Mouse (Mus musculus) CH12.LX (cell line): ENCODE measurements at regions not wholly inside any gene's neighbourhood (a gene's known extent, or its start where the extent isn't known, plus 50 kb on each side); places are given as distances from the start of the nearest gene placed in this dataset.

ENCODE experiments used
- DNase-seq: peaks from one replicate; pipeline ENCODE4 v3.0.0-alpha.2; 2013; ENCODE audit errors: extremely low read depth
- H3K27ac ChIP-seq: 2 replicates; pipeline ENCODE4 v1.5.1; 2012; ENCODE audit warnings: low read depth, mild to moderate bottlenecking, control low read depth, moderate library complexity; ENCODE audit not compliant: insufficient read depth
- H3K27me3 ChIP-seq: replicated peaks from 2 replicates; pipeline ENCODE3; 2012; ENCODE audit warnings: inconsistent platforms
- H3K36me3 ChIP-seq, 2 experiments: replicated peaks in 1 of 2; 2 replicates each; pipeline versions ENCODE3 to v1.6.1; 2012; ENCODE audit warnings: inconsistent platforms in 1 of 2, low read length in 1 of 2, mild to moderate bottlenecking in 1 of 2, mixed read lengths in 1 of 2, moderate library complexity in 1 of 2; ENCODE audit not compliant: control insufficient read depth in 1 of 2, insufficient read depth in 1 of 2
- H3K4me1 ChIP-seq, 2 experiments: 2 replicates each; pipeline ENCODE4 v1.6.1; 2012; ENCODE audit warnings: inconsistent platforms in 1 of 2, moderate library complexity in 1 of 2; ENCODE audit not compliant: insufficient read depth in 2 of 2, control insufficient read depth in 1 of 2
- H3K4me2 ChIP-seq: 2 replicates; pipeline ENCODE4 v1.6.1; 2012; ENCODE audit warnings: low read depth, mild to moderate bottlenecking, control low read depth; ENCODE audit not compliant: poor library complexity, insufficient read depth, severe bottlenecking
- H3K4me3 ChIP-seq, 3 experiments: fragments of 150-350 bp in 1 of 3; sonication (generic) in 1 of 3; replicated peaks in 1 of 3; 2 replicates each; pipeline versions ENCODE3 to v1.5.1; 2011 to 2012; ENCODE audit warnings: low read depth in 2 of 3, low read length in 2 of 3, mild to moderate bottlenecking in 2 of 3, moderate library complexity in 2 of 3, control low read depth in 1 of 3, improper control_type of control experiment in 1 of 3, inconsistent platforms in 1 of 3, mixed read lengths in 1 of 3; ENCODE audit not compliant: poor library complexity in 1 of 3
- H3K79me2 ChIP-seq: replicated peaks from 2 replicates; pipeline ENCODE4 v1.6.1; 2012; ENCODE audit warnings: mild to moderate bottlenecking, moderate library complexity; ENCODE audit not compliant: control insufficient read depth, poor library complexity, insufficient read depth, severe bottlenecking; ENCODE audit errors: extremely low read depth
- H3K9ac ChIP-seq: 2 replicates; pipeline ENCODE4 v1.6.1; 2012; ENCODE audit warnings: low read depth, mild to moderate bottlenecking, control low read depth, moderate library complexity; ENCODE audit not compliant: insufficient read depth
- H3K9me3 ChIP-seq: replicated peaks from 2 replicates; pipeline ENCODE3; 2012; ENCODE audit warnings: low read length, inconsistent platforms, mixed read lengths
- BHLHE40 ChIP-seq: IDR thresholded peaks from 2 replicates; pipeline ENCODE4 v1.6.1; 2011; ENCODE audit warnings: mild to moderate bottlenecking, low read depth, low read length, improper control_type of control experiment
- CTCF ChIP-seq, 2 experiments: IDR thresholded peaks in 1 of 2; conservative IDR thresholded peaks in 1 of 2; 2 replicates each; pipeline ENCODE4 v1.5.1; 2011 to 2012; ENCODE audit warnings: low read depth in 2 of 2, low read length in 2 of 2, improper control_type of control experiment in 1 of 2, inconsistent platforms in 1 of 2, mild to moderate bottlenecking in 1 of 2, moderate library complexity in 1 of 2
- ELF1 ChIP-seq: IDR thresholded peaks from 2 replicates; pipeline ENCODE4 v1.6.1; 2014; ENCODE audit warnings: low read depth, mild to moderate bottlenecking, inconsistent platforms, low read length, improper control_type of control experiment
- EP300 ChIP-seq: IDR thresholded peaks from 2 replicates; pipeline ENCODE4 v1.6.1; 2011; ENCODE audit warnings: low read length, improper control_type of control experiment
- GABPA ChIP-seq: IDR thresholded peaks from 2 replicates; pipeline ENCODE4 v1.6.1; 2012; ENCODE audit warnings: low read depth, low read length, improper control_type of control experiment, inconsistent platforms; ENCODE audit not compliant: insufficient replicate concordance
- HCFC1 ChIP-seq: IDR thresholded peaks from 2 replicates; pipeline ENCODE4 v1.6.1; 2012; ENCODE audit warnings: low read depth, mild to moderate bottlenecking, inconsistent platforms, low read length, improper control_type of control experiment
- IRF4 ChIP-seq: IDR thresholded peaks from 2 replicates; pipeline ENCODE4 v1.6.1; 2014; ENCODE audit warnings: low read depth, mild to moderate bottlenecking, inconsistent platforms, low read length, improper control_type of control experiment
- JUN ChIP-seq: IDR thresholded peaks from 2 replicates; pipeline ENCODE4 v1.6.1; 2011; ENCODE audit warnings: low read depth, mild to moderate bottlenecking, low read length, improper control_type of control experiment, moderate library complexity; ENCODE audit not compliant: insufficient read depth
- MAFK ChIP-seq: IDR thresholded peaks from 2 replicates; pipeline ENCODE4 v1.6.1; 2011; ENCODE audit warnings: low read length, improper control_type of control experiment; ENCODE audit not compliant: insufficient replicate concordance
- MYC ChIP-seq: IDR thresholded peaks from 2 replicates; pipeline ENCODE4 v1.6.1; 2011; ENCODE audit warnings: low read depth, mild to moderate bottlenecking, improper control_type of control experiment, low read length
- PAX5 ChIP-seq: IDR thresholded peaks from 2 replicates; pipeline ENCODE4 v1.6.1; 2012; ENCODE audit warnings: low read length, inconsistent platforms, mixed read lengths
- POLR2AphosphoS2 ChIP-seq: IDR thresholded peaks from 2 replicates; pipeline ENCODE4 v1.6.1; 2011; ENCODE audit warnings: low read depth, low read length, improper control_type of control experiment
- RAD21 ChIP-seq: IDR thresholded peaks from 2 replicates; pipeline ENCODE4 v1.6.1; 2011; ENCODE audit warnings: low read depth, mild to moderate bottlenecking, low read length, improper control_type of control experiment, moderate library complexity
- RCOR1 ChIP-seq: conservative IDR thresholded peaks from 2 replicates; pipeline ENCODE4 v1.6.1; 2012; ENCODE audit warnings: low read depth, mild to moderate bottlenecking, inconsistent platforms, low read length, improper control_type of control experiment
- SIN3A ChIP-seq: IDR thresholded peaks from 2 replicates; pipeline ENCODE4 v1.6.1; 2012; ENCODE audit warnings: low read length, improper control_type of control experiment, inconsistent platforms
- SMC3 ChIP-seq: IDR thresholded peaks from 2 replicates; pipeline ENCODE4 v1.6.1; 2011; ENCODE audit warnings: low read depth, low read length, improper control_type of control experiment
- TBP ChIP-seq: conservative IDR thresholded peaks from 2 replicates; pipeline ENCODE4 v1.6.1; 2011; ENCODE audit warnings: low read depth, low read length, improper control_type of control experiment
- TCF12 ChIP-seq: IDR thresholded peaks from 2 replicates; pipeline ENCODE4 v1.6.1; 2014; ENCODE audit warnings: low read depth, mild to moderate bottlenecking, inconsistent platforms, low read length, improper control_type of control experiment
- UBTF ChIP-seq: IDR thresholded peaks from 2 replicates; pipeline ENCODE4 v1.6.1; 2012; ENCODE audit warnings: low read depth, mild to moderate bottlenecking, inconsistent platforms, low read length, improper control_type of control experiment, moderate library complexity
- USF2 ChIP-seq: conservative IDR thresholded peaks from 2 replicates; pipeline ENCODE4 v1.6.1; 2011; ENCODE audit warnings: low read depth, low read length, improper control_type of control experiment
- ZC3H11A ChIP-seq: IDR thresholded peaks from 2 replicates; pipeline ENCODE4 v1.6.1; 2012; ENCODE audit warnings: low read depth, mild to moderate bottlenecking, inconsistent platforms, low read length, improper control_type of control experiment
- ZKSCAN1 ChIP-seq: IDR thresholded peaks from 2 replicates; pipeline ENCODE4 v1.6.1; 2012; ENCODE audit warnings: low read depth, inconsistent platforms, low read length, improper control_type of control experiment, borderline replicate concordance
- ZMIZ1 ChIP-seq: IDR thresholded peaks from 2 replicates; pipeline ENCODE4 v1.6.1; 2012; ENCODE audit warnings: low read depth, mild to moderate bottlenecking, inconsistent platforms, low read length, improper control_type of control experiment
- ZNF384 ChIP-seq: IDR thresholded peaks from 2 replicates; pipeline ENCODE4 v1.6.1; 2012; ENCODE audit warnings: low read depth, low read length, improper control_type of control experiment, inconsistent platforms
- dilution Hi-C: fragments of 300-500 bp; cut with MboI; formaldehyde crosslinking; loops from 2 replicates; pipeline ENCODE4 v1.14.3; 2020; ENCODE audit warnings: low sequenced_read_pairs; ENCODE audit not compliant: extremely low pct_unique_long_range_greater_than_20kb, extremely low pct_ligation_motif_present
- in situ Hi-C: fragments of 300-500 bp; cut with MboI; formaldehyde crosslinking; loops from 3 replicates; pipeline ENCODE4 v1.14.3; 2019; ENCODE audit warnings: low sequenced_read_pairs, low pct_ligation_motif_present, low pct_unique_long_range_greater_than_20kb, mixed read lengths

GRCm38 (mm10) chr17:88307082-88307481, 133.4 kb upstream of the Foxn2 start:
- no peak for DNase-seq

GRCm38 (mm10) chr17:88307826-88308225, 132.7 kb upstream of the Foxn2 start:
- H3K36me3 ChIP-seq = no peaks in the 10 kb centered on the region
- TF ChIP-seq TCF12 (no peak), ZC3H11A (no peak), PAX5 (no peak), ZMIZ1 (no peak)
- TF ChIP-seq, all 38 proteins: peak for 0
- no peak for DNase-seq
- Histone ChIP-seq H3K79me2 (no peaks in the 10 kb centered on the region), H3K9ac (no peak overlapping the region), H3K4me1 (peaks cover 0 to 10% of the 10 kb centered on the region in 2 experiments; a peak in 2 of 4 replicates), H3K4me2 (no peak overlapping the region), H3K4me3 (no peak overlapping the region), H3K27me3 (no peaks in the 10 kb centered on the region), H3K9me3 (peaks cover 3% of the 10 kb centered on the region), H3K27ac (no peak overlapping the region)
- dilution Hi-C loops (no loop called here), in situ Hi-C loops (no loop called here)

More at GRCm38 (mm10) chr17:88307082-88307481, 133.4 kb upstream of the Foxn2 start:
- Histone ChIP-seq H3K9me3 (peaks cover 2% of the 10 kb centered on the region), H3K36me3 (no peaks in the 10 kb centered on the region), H3K9ac (no peak overlapping the region), H3K27me3 (no peaks in the 10 kb centered on the region), H3K79me2 (no peaks in the 10 kb centered on the region), H3K4me1 (peaks cover 0 to 10% of the 10 kb centered on the region in 2 experiments; a peak in 2 of 4 replicates), H3K4me3 (no peak overlapping the region), H3K27ac (no peak overlapping the region), H3K4me2 (no peak overlapping the region)
- in situ Hi-C loops = no loop called here
- dilution Hi-C loops = no loop called here
- no peak for TF ChIP-seq USF2

- peak; percentile 26 for DNase-seq
- H3K9ac ChIP-seq = no peak overlapping the region
- no peak for TF ChIP-seq EP300
- no peak for TF ChIP-seq ZNF384
- peak; percentile 41 for TF ChIP-seq SMC3
- no peak for TF ChIP-seq TBP
- peak; percentile 48 for TF ChIP-seq RAD21
- no peak for TF ChIP-seq ZC3H11A
- TF ChIP-seq POLR2AphosphoS2 = no peak
- no peak for TF ChIP-seq BHLHE40
- TF ChIP-seq RCOR1 = no peak
- no peak for TF ChIP-seq ZMIZ1
- TF ChIP-seq JUN = no peak
- TF ChIP-seq IRF4 = no peak
- peak; percentile 10 to 57; a peak in 3 of 4 replicates for TF ChIP-seq CTCF (conservative IDR thresholded peaks at IDR 0.05 in 1 of 2, IDR thresholded peaks at IDR 0.05 in 1 of 2; ENCODE audit: low read depth in 2 of 2, low read length in 2 of 2)
- no peak for TF ChIP-seq ELF1
- TF ChIP-seq GABPA = no peak
- no peak for TF ChIP-seq SIN3A
- no peak for TF ChIP-seq UBTF
- no peak for TF ChIP-seq MYC
- TF ChIP-seq MAFK = no peak
- no peak for TF ChIP-seq ZKSCAN1
- TF ChIP-seq HCFC1 = no peak
- no peak overlapping the region for H3K4me3 ChIP-seq
- H3K4me2 ChIP-seq = no peak overlapping the region
- in situ Hi-C loops = no loop called here
- no peak overlapping the region for H3K27ac ChIP-seq
- H3K27me3 ChIP-seq = no peaks in the 10 kb centered on the region
- H3K9me3 ChIP-seq = peaks cover 2% of the 10 kb centered on the region
- H3K4me1 ChIP-seq = no peaks in the 10 kb centered on the region
- no peaks in the 10 kb centered on the region for H3K79me2 ChIP-seq
- dilution Hi-C loops = no loop called here
- H3K36me3 ChIP-seq = no peaks in the 10 kb centered on the region
These were observed 127.6 kb upstream of the Foxn2 start for GRCm38 (mm10) chr17:88312876-88313275.
